Mouse (Mus musculus): Measurements from ENCODE around the gene Ppcdc. TPM values are rescaled to one million over a fixed set of nuclear protein-coding genes. Genes with fewer than 3 reads are reported as not detected.

The Ppcdc gene
- polyA plus RNA-seq, 2 experiments from 2014 or later, result 157 to 228 TPM

- no peak for ATAC-seq
Measured at GRCm38 (mm10) chr9:57354377-57355183, 85.3 kb downstream of the Ppcdc start.

GRCm38 (mm10) chr9:57351277-57351676 lies 88.6 kb downstream of the Ppcdc start:
- no peak for ATAC-seq

GRCm38 (mm10) chr9:57345902-57346301 lies 94.0 kb downstream of the Ppcdc start:
- ATAC-seq, result no peak

- peak; percentile 54 for ATAC-seq
Measured at GRCm38 (mm10) chr9:57343752-57344151, 96.2 kb downstream of the Ppcdc start.

GRCm38 (mm10) chr9:57342906-57343474 lies 96.9 kb downstream of the Ppcdc start:
- no peak for ATAC-seq

GRCm38 (mm10) chr9:57342186-57342585 lies 97.7 kb downstream of the Ppcdc start:
- no peak for ATAC-seq

- ATAC-seq, result no peak
Measured at GRCm38 (mm10) chr9:57340361-57340760, 99.6 kb downstream of the Ppcdc start.

GRCm38 (mm10) chr9:57339577-57340210 lies 100.2 kb downstream of the Ppcdc start:
- ATAC-seq, result peak; percentile 90

GRCm38 (mm10) chr9:57338706-57339105 lies 101.2 kb downstream of the Ppcdc start:
- no peak for ATAC-seq

Other genes starting within 250 kb of the Ppcdc start
- gene Trcg1, start 203.6 kb downstream of the Ppcdc start, polyA plus RNA-seq (2017; shearing (Covaris generic)), result not detected
- 10 to 100 TPM; 15.1 to 22.6 TPM for gene 1700017B05Rik, start 177.5 kb downstream of the Ppcdc start, polyA plus RNA-seq (2017; shearing (Covaris generic))
- gene Scamp5, start 27.9 kb upstream of the Ppcdc start, polyA plus RNA-seq (2017; shearing (Covaris generic)), result under 1 TPM in 1 of 2 experiments, not detected in 1; 0.26 TPM
- gene Rpp25, start 63.9 kb upstream of the Ppcdc start, polyA plus RNA-seq (2017; shearing (Covaris generic)), result not detected
- 100 to 1,000 TPM; 197 to 242 TPM for gene Cox5a, start 81.2 kb upstream of the Ppcdc start, polyA plus RNA-seq (2017; shearing (Covaris generic))
- 10 to 100 TPM; 22.2 to 29.8 TPM for gene Fam219b, start 97.4 kb upstream of the Ppcdc start, polyA plus RNA-seq (2017; shearing (Covaris generic))
- gene Mpi, start 112.6 kb upstream of the Ppcdc start, polyA plus RNA-seq (2017; shearing (Covaris generic)), result 10 to 100 TPM; 15.7 to 17.9 TPM
- 100 to 1,000 TPM in 1 of 2 experiments, 10 to 100 TPM in 1; 92.6 to 119 TPM for gene Scamp2, start 120.8 kb upstream of the Ppcdc start, polyA plus RNA-seq (2017; shearing (Covaris generic))
- 10 to 100 TPM; 27.0 to 48.2 TPM for gene Ulk3, start 149.3 kb upstream of the Ppcdc start, polyA plus RNA-seq (2017; shearing (Covaris generic))
- not detected for gene Cplx3, start 166.2 kb upstream of the Ppcdc start, polyA plus RNA-seq (2017; shearing (Covaris generic))
- 1 to 10 TPM in 1 of 2 experiments, under 1 TPM in 1; 0.79 to 1.4 TPM for gene Lman1l, start 180.7 kb upstream of the Ppcdc start, polyA plus RNA-seq (2017; shearing (Covaris generic))
- 100 to 1,000 TPM; 110 to 150 TPM for gene Csk, start 213.5 kb upstream of the Ppcdc start, polyA plus RNA-seq (2017; shearing (Covaris generic))
- gene Cyp1a2, start 243.6 kb upstream of the Ppcdc start, polyA plus RNA-seq (2017; shearing (Covaris generic)), result not detected
- not detected for gene Cyp1a1, start 247.8 kb upstream of the Ppcdc start, polyA plus RNA-seq (2017; shearing (Covaris generic))